Mouse (Mus musculus) CD4-positive, CD25-positive, alpha-beta regulatory T cell, adult 2 months (primary cell): Measurements from ENCODE around the gene Kcnk16.
"Not testable (repeated sequence)": the region's sequence is repeated elsewhere in the genome, so short reads cannot be mapped to it uniquely, and the experiment has no call there.

Source experiments
- DNase-seq: peaks from one replicate; pipeline ENCODE4 v3.0.0-alpha.2; 2012; ENCODE audit warnings: low read depth, low spot score

Kcnk16 gene

DNA sequence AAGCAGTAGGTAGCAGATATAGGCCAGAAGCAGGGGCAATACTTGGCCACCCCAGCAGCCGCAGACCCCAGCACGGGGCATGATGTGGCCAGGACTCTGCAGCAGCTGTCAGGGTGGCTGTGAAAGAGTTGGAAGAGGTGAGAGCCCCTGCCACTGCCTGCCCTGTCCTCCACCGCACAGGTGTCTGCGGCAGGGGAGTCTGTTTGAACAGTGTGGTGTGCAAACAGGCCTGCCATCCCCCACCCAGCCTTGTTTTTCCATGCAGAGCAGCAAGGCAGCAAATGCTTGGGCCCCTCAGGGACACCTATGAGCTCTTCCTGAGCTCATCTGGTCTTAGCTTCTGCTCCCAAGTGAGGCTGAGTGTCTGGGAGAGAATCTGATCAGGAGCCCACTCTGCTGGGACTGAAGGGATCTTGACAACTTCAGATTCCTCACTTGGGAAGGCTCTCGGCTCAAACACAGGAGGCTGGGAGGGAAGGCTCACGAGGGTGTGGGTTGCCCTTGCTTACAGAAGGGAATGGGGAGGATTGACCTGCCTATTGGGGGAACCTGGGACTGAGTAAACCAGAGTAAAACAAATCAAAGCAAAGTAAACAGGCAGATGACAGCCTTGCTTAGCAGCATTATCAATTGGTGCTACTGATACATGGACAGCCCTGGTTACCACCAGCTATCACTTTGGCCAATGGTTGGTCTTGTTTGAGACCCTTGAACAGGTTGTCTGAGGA is at the start of gene Kcnk16:
TSS of gene Kcnk16 (minus strand) at position 118 of the 728 bp plus-strand sequence.
- DNase-seq = no peak

DNA sequence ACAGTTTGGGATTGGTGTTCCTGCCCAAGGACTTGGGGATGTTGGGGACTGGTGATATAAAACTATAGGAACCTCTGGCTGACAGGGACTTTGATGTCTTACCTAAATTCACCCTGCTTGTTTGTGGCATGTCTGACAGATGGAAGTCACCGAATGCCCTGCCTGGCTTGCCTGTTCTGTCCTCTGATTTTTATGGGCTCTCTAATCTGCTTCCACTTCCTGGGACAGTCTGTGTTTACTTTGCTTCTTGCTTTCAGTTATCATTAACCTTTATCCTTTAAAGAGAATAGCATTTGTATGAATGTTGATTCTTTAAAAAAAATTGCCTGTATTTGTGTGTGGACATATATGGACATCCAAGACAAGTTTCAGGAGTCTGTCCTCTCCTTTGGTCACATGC is 46.1 kb upstream of the Kcnk16 start:
- no peak for DNase-seq

GRCm38 (mm10) chr14:20305085-20305484 is 36.1 kb upstream of the Kcnk16 start:
- DNase-seq = not testable (repeated sequence)

DNA sequence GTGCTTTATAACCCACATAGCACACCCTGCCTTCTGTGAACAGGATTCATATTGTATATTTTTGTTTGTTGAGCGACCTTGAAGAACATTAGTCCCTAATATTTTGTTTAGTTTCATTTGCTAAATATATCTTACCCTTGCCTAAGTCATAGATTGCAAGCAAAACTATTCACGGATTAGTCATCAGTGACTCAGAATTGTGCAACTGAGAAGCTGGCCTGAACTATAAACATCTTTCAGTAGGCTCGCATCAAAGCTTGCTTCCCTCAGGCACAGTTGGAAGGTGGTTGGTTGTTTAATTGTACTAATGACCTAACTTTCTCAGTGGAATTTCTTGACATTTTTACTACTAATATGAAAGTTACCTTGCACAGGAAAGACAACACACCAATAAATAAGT is 29.1 kb upstream of the Kcnk16 start:
- DNase-seq = no peak

- DNase-seq = no peak
Observed at GRCm38 (mm10) chr14:20297616-20298015, 28.6 kb upstream of the Kcnk16 start.

DNA sequence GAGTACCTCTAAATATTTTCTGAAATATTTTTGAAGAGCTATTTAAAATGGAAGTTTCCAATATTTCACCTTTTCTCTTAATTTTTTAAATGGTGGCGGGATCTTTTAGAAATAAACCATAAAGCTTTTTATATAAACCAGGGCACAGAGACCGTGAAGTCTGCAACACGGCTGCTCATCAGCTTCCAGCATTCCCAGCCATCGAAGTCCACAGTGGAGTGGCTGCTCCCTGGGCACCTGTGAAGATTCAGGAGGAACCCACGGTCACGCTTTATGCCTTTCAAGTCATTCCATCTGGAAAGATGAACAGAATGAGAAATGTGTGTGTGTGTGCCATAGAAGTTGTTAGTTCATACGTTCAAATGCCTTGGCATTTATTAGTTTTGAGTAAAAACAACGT is 25.9 kb upstream of the Kcnk16 start:
- DNase-seq = no peak

DNA sequence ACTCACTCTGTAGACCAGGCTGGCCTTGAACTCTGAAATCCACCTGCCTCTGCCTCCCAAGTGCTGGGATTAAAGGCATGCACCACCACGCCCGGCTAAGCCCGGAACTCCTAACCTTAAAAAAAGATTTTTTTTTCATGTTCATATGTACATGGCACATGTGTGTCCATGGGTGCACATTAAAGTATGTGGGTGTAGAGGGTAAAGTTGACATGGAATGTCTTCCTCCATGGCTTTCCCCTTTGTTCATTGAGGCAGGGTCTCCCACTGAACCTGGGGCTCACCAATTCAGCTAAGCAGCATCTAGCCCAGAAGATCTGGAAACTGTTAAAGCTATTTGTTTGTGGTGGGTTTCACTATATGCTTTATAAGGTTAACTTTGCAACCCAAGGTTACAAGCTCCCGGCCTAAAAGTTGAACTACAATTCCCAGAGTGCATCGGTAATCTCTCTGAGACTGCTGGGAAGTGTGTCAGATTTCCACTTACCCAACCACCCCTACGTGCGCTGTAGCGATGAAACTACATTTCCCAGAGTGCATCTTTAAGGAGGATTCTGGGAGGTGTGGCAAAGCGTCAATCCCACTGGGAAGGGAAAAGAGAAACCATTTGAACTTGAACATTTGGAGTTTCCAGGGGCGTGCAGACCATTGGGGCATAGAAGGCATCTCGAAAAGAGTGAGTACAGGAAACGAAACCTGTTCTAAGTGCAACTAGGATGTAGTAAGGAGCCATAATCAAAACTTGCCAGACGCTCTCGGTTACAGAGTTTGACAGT is 25.3 kb upstream of the Kcnk16 start, which contains the start of gene Nudt13:
TSS of gene Nudt13 (plus strand) at position 581 of the 776 bp plus-strand sequence.
- DNase-seq = peak; percentile 90

- DNase-seq = no peak
Observed at GRCm38 (mm10) chr14:20291391-20291790, 22.4 kb upstream of the Kcnk16 start.

- DNase-seq = no peak
Observed at GRCm38 (mm10) chr14:20268421-20268820, 578 bp downstream of the Kcnk16 start.

- no peak for DNase-seq
Observed at GRCm38 (mm10) chr14:20262346-20262745, 6.7 kb downstream of the Kcnk16 start.

- peak; percentile 84 for DNase-seq
Observed at GRCm38 (mm10) chr14:20258185-20259113, 10.6 kb downstream of the Kcnk16 start.

DNA sequence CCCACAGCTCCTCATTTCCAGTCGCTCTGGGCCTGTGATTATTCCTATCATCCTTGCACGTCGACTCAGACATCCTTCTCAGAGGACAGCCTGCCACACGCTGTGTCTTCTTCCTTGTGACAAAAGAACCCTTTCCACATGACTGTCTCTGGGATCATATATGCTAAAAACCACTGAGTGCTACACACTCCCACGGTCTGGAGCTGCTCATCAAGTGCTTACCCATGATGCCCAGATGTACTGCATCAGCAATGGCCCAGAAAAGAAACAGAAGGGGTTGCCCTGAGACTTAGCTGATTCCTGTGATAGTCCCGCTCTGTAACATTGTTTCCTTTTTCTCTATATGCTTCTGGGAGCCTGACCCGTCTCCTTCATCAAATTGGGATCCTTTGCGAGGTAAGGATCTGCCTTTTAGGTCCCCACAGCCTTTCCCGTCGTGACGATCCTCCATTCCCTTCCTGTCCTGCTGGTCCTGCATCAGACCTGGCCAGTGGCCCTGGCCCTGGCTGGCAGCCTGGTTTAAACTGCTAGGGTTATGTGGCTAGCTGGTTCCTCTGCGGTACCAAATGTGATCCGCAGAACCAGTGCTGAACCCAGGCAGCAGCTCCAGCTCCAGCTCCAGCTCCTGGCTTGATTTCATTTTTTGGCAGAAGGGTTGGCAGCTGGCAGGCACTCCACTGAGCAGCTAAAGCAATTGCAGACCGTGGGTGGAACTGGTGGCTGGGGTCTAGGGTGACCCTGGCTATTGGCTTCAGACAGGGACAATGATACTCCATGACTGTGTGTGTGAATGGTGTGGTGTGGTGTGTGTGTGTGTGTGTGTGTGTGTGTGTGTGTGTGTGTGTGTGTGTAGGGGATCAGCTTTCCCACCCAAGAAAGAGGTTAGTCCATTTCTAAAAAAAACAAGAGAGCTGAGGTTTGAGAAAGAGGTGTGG is 18.5 kb downstream of the Kcnk16 start:
- no peak for DNase-seq

DNA sequence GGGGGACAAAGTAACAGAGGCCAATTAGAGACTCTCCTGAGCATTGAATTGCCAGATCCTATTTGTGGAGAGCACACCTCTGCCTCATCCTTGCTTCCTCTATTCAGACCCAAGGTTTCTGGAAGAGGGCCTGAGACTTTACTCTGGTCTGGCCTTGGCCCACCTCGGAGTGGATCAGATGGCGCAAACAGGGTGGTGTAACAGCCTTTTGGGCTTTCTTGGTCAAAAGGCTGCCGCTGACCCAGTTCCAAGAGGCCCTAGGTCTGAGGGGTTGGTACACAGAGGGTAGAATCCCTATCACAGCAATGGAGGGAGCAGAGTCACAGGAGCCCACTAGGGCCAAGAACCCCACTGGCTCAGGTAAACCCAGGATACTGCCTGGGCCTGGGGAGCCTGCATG is 21.0 kb downstream of the Kcnk16 start:
- no peak for DNase-seq

DNA sequence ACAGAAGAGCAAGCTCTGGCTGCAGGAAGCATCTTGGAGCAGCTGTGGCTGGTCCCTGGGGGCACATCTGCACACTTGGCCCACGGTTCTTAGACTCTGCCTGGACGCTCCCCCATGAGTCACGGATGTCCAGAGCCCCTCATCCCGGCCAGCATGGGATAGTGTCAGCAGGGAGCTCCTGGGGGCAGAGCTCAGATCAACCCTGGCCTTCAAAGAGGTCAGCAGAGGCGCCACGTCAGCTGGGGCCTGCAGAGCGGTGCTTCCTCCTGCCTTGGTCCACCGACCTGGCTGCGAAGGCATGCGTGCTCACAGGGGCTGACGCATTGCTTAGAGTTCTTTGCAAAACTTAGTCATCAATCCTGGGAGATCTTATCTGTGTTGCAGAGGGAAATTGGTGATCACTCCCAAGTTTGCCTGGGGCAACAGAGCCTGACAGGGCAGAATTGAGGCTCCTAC is 22.2 kb downstream of the Kcnk16 start:
- no peak for DNase-seq

DNA sequence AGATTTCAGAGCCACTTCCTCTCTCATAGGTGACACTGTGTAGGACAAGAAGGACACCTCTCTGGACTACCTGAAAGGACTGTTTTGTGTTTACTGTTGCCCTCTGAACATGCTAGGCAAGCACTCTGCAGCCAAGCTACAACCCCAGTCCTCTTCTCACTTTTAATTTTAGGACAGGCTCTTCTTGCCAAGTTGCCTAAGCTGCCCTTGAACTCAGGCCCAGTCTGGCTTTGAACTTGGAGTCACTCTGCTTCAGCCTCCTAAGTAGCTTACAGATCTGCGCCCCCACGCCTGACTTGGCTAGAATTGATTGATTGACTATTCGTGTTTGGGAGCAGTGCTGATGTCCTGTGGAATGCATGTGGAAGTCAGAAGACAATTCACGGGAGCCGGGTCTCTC is 23.1 kb downstream of the Kcnk16 start:
- DNase-seq = no peak

DNA sequence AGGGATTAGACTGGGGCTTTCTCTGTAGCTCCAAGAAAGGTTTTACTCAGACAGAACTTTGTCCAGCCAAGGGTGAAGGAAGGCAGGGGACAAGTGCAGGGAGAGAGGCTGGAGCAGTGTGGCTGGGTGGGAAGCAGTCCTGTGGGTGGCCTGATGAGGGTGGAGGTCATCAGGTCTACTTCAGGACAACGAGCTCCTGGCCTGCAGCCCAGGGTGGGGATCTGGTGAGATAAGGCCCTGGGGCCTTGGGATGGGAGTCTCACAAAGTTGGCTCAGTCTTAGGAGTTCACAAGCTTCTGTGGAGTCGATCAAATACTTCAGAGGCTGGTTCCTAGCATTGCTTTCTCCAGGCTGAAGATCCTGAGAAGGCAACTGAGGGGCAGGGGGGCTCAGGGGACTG is 23.7 kb downstream of the Kcnk16 start:
- no peak for DNase-seq

DNA sequence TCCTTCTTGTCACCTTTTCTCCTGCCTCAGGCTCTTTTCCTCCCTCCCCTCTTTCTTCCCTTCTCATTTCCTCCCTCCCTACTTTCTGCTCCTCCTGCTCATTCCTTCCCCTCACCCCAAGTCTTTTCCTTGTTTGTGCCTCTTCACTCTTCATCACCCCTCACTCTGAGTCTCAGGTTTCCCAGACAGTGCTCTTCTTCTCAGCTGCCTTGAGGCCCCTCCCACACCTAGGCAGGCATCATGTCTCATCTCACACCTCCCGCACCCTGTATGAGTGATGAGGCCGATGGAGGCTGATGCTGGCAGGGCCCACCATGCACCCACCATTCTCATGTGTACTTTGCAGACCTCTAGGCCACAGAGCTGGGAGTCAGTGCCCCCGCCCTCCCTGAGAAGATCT is 25.8 kb downstream of the Kcnk16 start:
- no peak for DNase-seq

GRCm38 (mm10) chr14:20242454-20242853 is 26.5 kb downstream of the Kcnk16 start:
- DNase-seq = no peak

DNA sequence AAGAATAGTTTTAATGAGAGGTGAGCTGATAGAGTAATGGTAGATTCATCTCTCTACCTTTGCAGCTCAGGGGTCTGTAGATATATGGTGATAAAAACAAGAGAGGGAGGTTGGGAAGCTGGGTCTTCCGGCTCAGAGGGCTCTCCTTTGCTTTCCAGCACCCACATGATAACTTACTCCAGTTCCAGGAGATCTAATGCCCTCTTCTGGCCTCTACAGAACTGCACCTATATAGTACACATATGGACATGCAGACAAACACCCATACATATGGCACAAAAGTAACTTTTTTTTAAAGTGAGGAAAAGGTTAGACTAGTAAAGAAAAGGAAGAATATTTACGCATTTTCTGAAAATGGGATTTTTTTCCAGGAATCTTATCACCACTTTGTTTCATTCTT is 34.6 kb downstream of the Kcnk16 start:
- DNase-seq = no peak
